Mouse (Mus musculus): ENCODE data around the gene Rpain.

Rpain gene

DNA sequence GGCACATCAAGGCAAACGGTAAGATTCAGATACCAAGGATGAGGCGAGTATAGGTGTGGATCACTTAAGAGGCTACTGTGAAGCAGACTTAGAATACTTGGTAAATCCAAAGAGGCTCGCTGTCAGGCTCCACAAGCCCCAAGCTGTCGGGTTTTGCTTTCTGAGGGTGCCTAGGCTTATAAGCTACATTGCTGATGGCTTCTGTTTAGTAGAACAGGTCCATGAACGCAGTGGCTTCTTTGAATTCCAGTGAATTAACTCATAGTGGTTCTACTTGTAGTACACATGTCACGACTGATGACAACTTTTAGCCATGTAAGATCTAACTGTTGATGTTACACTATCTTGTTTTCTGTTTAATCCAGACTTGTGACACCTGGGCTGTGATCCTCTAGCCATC is 7.3 kb downstream of the Rpain start:
- TF ChIP-seq GATA4 (IDR thresholded peaks at IDR 0.05; ENCODE audit: insufficient replicate concordance, low read length) = no peak

DNA sequence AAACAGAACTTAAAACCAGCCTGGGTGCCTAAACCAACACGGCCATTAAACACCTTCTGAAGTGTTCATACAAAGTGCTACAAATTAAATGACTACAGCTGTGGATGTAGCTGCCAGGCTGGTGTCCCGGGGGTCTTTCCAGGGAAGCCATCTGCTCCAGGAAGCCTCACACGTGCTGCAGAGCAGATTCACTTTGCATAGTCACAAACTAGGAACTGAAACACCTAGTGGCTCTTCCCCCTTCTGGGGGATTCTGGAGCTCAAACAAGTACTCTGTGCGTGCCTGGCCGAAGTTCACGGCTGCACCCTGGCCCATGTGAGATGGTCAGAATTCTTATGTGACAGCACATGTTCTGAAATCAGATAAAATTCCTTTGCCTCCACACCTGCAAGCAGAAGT is 10.2 kb downstream of the Rpain start:
- no peak for TF ChIP-seq GATA4 (IDR thresholded peaks at IDR 0.05; ENCODE audit: insufficient replicate concordance, low read length)

DNA sequence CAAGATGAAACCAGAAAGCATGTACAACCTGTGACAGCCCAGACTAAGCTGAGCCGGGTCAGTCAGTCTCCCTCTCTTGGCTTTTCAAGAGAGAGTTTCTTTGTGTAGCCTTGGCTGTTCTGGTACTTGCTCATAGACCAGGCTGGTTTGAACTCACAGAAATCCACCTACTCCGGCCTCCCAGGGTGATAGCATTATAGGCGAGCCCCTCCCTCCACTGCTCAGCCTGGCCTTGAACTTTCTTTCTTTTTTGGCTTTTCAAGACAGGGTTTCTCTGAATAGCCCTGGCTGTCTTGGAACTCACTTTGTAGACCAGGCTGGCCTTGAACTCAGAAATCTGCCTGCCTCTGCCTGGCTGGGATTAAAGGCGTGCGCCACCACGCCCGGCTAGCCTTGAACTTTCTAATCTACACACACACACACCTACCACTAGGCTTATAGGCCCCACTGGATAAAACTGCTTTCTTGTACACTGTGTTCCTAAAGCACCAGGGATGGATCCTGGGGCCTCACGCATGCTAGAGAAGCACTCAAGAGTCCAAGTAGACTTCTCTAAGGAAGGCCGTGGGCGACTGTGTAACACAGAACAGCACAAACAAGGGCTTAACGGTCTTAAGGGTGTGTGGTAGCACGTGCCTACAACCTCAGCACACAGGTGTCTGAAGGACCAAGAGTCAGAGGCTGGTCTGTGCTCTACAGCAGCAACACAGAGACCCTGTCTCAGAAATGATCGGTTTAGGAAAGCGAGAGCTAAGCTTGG is 10.9 kb downstream of the Rpain start:
- no peak for TF ChIP-seq GATA4 (IDR thresholded peaks at IDR 0.05; ENCODE audit: insufficient replicate concordance, low read length)

DNA sequence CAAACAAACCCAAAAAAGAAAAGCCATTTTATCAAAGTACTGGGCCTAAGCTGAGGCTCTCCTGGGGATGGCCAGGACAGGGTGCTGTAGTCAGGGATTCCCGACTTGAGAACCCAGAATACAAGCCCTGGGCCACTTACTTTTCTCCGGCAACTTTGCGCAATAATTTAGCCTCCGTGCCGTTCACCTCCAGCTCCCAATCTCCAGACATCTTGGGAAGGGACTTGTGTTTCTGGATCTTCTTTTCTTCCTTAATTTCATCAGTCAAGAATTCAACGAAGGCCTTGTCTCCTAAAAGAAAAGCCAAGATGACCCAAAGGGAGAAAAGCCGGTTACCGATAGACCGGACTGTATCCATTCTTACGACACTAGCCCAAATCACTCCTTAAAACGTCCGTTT is 12.0 kb downstream of the Rpain start:
- TF ChIP-seq GATA4 (IDR thresholded peaks at IDR 0.05; ENCODE audit: insufficient replicate concordance, low read length) = no peak

DNA sequence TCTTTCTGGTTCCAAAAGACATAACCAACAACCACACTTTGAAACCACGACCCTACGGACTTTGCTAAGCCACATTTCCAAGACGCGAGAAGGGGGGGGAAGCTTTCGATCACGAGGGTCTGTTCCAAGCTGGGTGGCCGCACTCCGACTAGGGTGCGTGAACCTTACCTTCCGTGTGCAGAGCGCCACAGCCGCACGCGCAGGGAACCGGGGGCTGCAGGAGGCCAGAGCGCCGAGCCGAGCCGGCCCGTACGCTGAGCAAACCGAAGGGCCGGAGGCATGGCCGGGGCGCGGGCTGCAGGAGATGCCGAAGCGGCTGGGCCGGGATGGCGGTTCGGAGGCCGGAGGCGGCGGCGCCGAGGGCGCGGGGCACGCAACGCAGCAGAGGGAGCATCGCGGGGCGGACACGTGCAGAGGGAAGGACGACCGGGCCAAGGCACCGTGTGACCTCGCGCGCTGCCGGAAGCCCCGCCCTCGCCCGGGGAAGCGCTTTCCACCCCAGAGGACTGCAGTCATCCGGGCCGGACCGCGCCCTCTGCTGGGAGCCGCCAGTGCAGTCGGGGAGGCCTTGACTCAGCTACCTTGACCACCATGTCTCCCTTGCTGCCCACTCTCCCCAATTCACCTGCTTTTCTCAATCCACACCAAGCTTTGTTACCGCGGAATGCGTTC is 12.7 kb downstream of the Rpain start, which contains the start of gene C1qbp:
Gene C1qbp, minus strand, starts transcription at position 470 of the 672 bp plus-strand sequence.
- peak; percentile 41; the same call in 1 of the 2 replicates for TF ChIP-seq GATA4 (IDR thresholded peaks at IDR 0.05; ENCODE audit: insufficient replicate concordance, low read length)

DNA sequence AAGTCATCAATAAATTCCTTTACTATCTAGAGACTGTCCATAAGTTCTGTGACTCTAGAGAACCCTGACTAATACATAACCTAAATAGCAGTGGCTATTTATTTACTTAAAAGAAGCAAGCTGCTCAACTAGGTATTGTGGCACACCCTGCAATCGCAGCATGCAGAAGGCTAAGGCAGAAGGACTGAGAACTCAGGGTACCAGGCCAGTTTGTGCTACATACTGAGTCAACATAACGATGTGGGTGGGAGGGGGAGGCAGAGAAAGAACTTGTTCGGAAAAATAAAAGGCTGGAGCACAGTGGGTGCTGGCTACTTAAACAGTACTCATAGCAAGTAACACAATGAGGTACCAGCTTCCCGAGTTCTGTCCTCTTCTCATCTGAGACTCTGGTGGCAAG is 31.2 kb downstream of the Rpain start:
- TF ChIP-seq GATA4 (IDR thresholded peaks at IDR 0.05; ENCODE audit: insufficient replicate concordance, low read length) = no peak

DNA sequence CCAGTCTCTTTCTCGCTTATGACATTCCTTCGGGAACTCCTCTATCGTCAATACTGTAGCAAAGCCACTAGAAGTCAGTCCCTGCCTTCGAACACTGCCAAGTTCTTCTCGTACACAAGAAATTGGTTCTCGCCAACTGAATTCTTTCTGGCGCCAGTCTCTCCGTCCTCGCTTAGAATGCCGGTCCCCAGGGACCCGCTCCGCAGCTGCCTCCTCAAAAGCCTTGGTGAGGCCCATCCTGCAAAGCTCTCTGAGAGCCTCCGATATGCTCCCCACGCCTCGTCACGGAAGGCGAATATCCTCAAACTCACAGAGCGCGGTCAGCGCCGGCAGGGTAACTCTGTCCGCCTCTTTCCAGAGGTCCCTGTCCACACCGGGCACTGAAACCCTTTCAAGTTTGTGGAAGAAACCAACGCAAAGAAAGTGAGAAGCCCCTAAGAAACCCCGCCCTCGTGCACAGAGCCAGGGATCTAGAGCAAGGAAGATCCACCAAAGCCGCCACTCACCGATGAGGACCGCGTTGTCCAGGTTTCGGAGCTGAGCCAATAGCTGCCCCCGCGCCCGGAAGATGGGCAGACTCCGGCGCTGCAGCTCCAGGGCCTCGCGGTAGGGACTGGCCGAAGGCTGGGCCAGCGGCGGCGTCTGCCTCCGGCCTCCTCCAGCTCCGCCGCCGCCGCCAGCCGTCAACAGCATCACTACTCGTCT is 33.8 kb downstream of the Rpain start:
- TF ChIP-seq GATA4 (IDR thresholded peaks at IDR 0.05; ENCODE audit: insufficient replicate concordance, low read length) = no peak

DNA sequence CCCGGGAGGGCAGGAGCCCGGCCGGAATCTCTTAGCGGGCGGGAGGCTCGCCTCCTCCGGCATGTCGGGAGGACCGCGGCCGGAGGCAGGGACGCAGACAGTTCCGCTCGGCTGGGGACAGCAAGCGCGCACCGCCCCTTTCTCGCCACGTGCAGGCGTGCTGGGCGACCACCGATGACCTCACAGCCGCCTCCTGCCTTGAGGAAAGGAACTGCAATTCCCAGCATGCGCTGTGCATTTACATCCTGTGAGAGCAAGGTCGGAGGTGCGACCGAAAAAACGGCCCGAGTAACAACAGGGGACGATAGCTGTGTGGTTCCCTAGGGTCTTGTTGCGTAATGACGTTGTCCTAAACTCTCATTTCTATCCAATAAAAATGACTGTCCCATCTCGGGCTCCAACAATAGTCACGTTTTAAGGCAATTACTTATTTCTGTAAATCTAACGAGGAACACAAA is 34.3 kb downstream of the Rpain start, which contains the start of gene Dhx33:
Gene Dhx33, minus strand, starts transcription at position 122 of the 458 bp plus-strand sequence.
- peak; percentile 34; the same call in 1 of the 2 replicates for TF ChIP-seq GATA4 (IDR thresholded peaks at IDR 0.05; ENCODE audit: insufficient replicate concordance, low read length)

DNA sequence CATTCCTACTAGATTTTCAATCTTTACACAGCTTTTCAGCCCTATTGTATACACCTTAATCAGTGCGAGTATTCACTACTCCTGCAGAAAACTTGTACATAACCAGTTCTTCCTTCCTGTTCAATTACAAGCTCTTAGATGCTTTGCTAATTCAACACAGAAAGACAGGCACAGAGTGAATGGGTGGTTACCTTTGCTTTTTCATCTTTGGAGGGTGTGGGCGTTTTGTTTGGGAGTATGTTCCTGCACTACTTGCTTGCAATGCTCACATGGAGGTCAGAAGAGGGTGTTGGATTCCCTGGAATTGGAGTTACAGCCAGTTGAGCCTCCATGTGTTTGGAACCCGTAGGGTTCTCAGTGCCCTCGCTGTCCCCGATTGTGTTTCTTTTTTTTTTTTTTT is 35.0 kb downstream of the Rpain start:
- TF ChIP-seq GATA4 (IDR thresholded peaks at IDR 0.05; ENCODE audit: insufficient replicate concordance, low read length) = no peak

DNA sequence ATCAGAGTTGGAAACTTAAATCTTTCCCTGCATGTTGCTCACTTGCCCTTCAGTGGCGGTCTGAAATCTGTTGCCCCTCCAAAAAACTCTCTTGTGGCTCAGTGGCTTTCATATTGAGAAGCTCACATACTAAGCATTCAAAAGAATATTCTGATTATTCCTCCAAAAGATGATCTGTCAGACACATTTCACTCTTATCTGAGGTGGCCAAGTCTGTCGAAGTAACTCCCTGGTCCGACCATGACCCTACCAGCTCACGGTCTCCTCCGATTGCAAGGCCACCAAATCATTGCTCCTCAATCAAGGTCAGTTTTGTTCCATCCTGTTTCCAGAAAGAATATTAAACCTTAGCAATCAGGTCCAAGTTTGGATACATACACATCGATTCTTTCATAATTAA is 37.0 kb downstream of the Rpain start:
- TF ChIP-seq GATA4 (IDR thresholded peaks at IDR 0.05; ENCODE audit: insufficient replicate concordance, low read length) = no peak

DNA sequence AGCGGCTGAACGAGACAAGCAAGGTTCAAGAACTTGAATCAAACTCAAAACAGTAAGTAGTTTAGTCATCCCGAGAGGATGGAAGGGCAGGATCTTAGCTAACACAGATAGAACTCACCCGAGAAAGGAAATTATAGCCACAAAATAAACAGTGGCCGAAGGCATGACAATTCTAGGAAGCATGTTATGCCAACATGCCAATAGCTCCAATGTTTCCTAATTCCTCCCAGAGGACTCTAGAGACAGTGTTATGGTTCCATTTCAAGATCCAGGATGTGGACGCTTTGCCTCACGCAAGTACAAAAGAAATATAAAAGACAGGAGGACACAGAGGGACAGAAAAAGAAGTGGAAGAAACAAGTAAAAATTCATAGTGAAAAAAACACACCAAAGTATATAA is 37.8 kb downstream of the Rpain start:
- TF ChIP-seq GATA4 (IDR thresholded peaks at IDR 0.05; ENCODE audit: insufficient replicate concordance, low read length) = no peak

DNA sequence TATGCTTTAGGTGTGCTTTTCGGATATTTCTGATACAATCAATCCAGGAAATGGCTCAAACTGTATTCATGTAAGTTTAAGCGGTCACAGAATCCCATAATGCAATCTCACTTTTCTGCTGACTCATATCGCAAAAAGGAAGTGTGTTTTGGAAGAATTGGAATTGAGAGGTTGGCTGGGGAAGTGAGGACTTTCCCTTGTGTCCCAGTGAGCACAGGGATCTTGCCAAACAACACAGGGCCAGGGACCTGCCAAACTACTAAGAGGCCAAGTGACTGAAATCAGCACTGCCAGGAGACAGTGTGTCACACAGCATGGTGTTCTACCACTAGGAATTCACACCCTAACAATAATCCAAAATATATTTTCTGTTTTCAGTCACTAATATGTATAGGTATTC is 38.3 kb downstream of the Rpain start:
- peak; percentile 25; the same call in 1 of the 2 replicates for TF ChIP-seq GATA4 (IDR thresholded peaks at IDR 0.05; ENCODE audit: insufficient replicate concordance, low read length)

DNA sequence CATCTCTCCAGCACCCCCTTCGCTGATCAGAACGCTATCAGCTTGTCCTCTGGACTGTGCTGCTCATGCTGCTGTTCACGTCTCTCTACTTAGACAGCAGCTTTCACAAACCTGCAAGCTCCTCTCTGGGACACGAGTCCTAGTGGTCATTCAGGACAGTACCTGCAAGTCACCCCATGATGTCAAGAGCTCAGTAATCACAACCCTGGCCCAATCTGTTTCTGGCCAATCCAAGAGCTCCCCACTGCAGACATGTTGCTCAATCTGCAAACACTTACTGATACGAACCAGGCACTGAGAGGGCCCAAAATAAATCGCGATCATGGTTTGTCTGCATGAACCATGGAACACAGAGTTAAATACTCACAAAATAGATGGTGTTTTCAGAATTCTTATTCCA is 42.7 kb downstream of the Rpain start:
- TF ChIP-seq GATA4 (IDR thresholded peaks at IDR 0.05; ENCODE audit: insufficient replicate concordance, low read length) = peak; percentile 76

DNA sequence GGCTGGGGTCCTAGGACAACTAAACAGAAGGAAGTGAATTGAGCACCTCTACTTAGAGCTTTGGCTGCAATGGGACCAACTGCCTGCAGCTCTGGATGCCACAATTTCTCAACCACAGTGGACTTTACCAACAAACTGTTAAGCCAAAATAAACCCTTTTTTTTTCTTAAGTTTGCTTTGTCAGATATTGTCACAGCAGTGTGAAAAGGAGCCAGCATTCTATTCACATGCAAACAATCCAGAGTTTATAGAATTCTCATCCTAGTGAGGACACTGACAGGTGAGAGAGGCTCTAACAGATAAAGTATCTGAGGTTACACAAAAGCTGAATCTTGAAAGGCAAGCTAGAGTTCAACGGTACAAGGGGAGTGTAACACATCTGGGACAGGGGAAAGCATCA is 47.0 kb downstream of the Rpain start:
- TF ChIP-seq GATA4 (IDR thresholded peaks at IDR 0.05; ENCODE audit: insufficient replicate concordance, low read length) = peak; percentile 63; the same call in 1 of the 2 replicates

DNA sequence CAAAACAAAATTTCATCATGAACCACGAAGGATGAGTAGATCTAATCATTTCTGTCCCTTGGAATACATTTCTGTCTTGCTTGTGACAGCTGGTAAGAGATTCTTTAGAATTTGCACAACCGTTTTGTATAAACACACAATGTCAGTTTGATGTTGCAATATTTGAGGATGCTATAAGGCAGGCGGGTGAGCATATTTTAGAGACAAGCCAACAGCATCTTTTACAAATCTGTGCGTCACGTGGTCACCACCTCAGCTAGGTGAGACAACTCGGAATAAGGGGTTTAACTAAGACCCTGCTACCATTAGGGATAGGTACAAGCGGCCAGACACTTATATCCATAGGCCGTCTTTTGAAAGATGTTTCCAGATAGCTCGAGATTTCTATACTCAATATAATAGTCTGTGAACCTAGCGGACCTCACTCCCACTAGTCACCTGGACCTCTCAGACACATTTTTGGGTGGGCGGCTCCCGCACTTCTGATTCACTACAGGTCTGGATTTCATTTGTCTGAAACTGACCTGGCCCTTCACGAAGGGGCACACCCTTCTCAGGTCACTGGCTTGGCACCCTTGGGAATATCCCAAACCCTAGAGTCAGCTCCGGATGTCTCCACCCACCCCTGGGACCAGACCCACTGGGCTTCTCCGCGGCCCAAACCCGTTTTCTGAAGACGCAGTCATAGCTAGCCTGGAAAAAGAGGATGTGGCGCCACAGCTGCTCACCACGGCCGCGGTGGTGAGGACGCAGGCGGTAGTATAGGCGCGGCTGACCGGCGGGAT is 48.6 kb downstream of the Rpain start:
- no peak for TF ChIP-seq GATA4 (IDR thresholded peaks at IDR 0.05; ENCODE audit: insufficient replicate concordance, low read length)
